Mouse (Mus musculus): ENCODE results near the gene a. TPM values are rescaled to one million over a fixed set of nuclear protein-coding genes. Genes with fewer than 3 reads are reported as not detected.
"Not testable (repeated sequence)": the region's sequence is repeated elsewhere in the genome, so short reads cannot be mapped to it uniquely, and the experiment has no call there.

Gene a
- total RNA-seq, 2 experiments from 2014 or later: 0.78 TPM; not detected in 1

DNA sequence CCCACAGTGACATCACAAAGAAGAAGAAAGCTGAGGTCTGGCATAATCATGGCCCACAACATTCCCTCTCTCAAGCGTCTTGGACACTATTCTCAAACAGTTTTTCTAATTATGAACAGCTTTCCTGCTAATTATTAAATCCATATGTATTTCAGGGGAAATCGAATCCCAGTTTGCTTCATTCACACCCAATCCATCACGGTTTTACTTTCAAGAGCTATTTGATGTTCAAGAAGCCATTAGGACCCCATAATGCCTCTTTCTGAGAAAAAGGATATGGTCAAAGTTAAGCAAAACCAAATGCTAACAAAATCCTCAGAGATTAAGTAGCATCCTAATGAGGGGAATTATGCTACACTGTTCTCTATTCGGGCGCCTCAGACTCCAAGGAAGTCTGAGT lies 181.8 kb downstream of the a start:
- DNase-seq (ENCODE audit: low spot score in 2 of 2): no peak

- DNase-seq (ENCODE audit: low spot score in 2 of 2): no peak
These were observed 195.4 kb downstream of the a start for GRCm38 (mm10) chr2:154986609-154987008.

GRCm38 (mm10) chr2:154991411-154991810 lies 200.2 kb downstream of the a start:
- no peak for DNase-seq (ENCODE audit: low spot score in 2 of 2)

GRCm38 (mm10) chr2:154992083-154992482 lies 200.9 kb downstream of the a start:
- no peak for DNase-seq (ENCODE audit: low spot score in 2 of 2)

- DNase-seq (ENCODE audit: low spot score in 2 of 2): no peak
These were observed 214.3 kb downstream of the a start for GRCm38 (mm10) chr2:155005491-155005890.

DNA sequence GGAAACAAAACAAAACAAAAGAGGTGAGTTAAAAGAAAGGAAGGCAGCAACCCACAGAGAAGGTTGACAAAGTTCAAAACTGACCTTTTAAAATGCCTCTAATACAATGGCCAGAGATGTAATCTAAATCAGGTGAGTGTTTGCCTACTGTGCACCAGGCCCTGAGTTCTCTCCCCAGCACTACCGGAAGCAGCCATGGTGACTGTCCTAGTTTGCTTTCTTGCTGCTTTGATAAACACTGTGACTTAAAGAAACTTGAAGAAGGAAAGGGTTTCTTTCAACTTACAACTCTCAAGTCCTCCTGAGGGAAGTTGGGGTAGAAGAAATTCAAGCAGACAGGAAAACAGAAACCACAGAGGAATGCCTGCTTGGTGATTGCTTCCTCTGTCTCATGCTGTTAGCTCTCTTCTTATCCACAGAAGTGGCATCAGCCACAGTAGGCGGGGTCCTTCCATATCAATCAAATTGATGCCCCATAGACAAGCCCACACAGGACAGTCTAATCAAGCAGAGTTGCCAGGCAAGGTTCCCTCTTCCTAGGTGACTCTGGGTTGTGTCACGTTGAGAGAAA lies 220.0 kb downstream of the a start:
- no peak for DNase-seq (ENCODE audit: low spot score in 2 of 2)

GRCm38 (mm10) chr2:155012991-155013390 lies 221.8 kb downstream of the a start:
- peak in 1 of 2 experiments; percentile 40 for DNase-seq (ENCODE audit: low spot score in 2 of 2)

DNA sequence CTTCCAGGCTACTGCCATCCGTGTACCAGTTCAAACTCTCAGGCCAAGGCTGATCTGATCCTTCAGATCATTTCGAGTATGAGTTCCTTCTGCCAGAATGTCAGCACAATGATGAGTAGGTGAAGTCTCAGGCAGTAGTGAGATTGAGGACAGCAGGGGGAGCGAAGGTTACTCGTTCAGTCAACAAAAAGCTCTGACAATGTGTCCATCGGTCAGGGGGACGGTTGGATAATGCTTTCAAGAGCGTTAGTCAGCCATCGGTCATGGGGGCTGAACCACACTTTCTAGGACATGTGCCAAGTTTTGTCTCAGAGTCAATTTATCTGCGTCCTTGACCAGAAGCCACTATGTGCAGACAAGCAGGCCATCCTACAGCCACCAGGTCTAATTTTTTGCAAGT lies 225.5 kb downstream of the a start:
- not testable (repeated sequence) for DNase-seq (ENCODE audit: low spot score in 2 of 2)

GRCm38 (mm10) chr2:155018251-155018755 lies 227.1 kb downstream of the a start, which contains the start of gene Gm14226:
Gm14226 (plus strand) TSS chr2:155018266.
- DNase-seq (ENCODE audit: low spot score in 2 of 2): not testable (repeated sequence)

GRCm38 (mm10) chr2:155018762-155019641 lies 227.8 kb downstream of the a start:
- peak; percentile 51 to 67 for DNase-seq (ENCODE audit: low spot score in 2 of 2)

- DNase-seq (ENCODE audit: low spot score in 2 of 2): peak; percentile 85 to 88
These were observed 228.5 kb downstream of the a start for GRCm38 (mm10) chr2:155019673-155020072.

- DNase-seq (ENCODE audit: low spot score in 2 of 2): not testable (repeated sequence)
These were observed 229.1 kb downstream of the a start for GRCm38 (mm10) chr2:155020247-155020826.

DNA sequence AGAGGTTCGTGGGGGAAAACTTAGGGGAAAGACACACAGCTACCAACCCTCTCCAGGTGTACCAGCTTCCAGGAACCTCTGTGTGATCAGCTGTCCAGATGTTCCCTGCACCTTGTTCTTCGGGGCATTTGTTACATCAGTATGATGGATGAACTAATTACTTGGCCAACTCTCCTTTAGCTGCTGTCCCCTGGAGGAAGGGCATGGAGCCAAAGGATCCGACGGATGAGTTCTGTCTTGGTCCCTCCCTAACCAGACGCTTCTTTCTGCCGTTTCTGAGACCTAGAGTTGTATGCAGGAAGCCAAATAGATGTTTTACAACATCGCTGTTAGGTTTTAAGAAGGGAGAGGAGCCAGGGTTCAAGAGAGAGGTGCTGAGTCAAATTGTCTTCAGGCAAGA lies 239.6 kb downstream of the a start:
- no peak for DNase-seq (ENCODE audit: low spot score in 2 of 2)

GRCm38 (mm10) chr2:155032938-155033710 lies 241.9 kb downstream of the a start:
- DNase-seq (ENCODE audit: low spot score in 2 of 2): no peak

- DNase-seq (ENCODE audit: low spot score in 2 of 2): no peak
These were observed 248.8 kb downstream of the a start for GRCm38 (mm10) chr2:155039956-155040355.

- no peak for DNase-seq (ENCODE audit: low spot score in 2 of 2)
These were observed 253.3 kb downstream of the a start for GRCm38 (mm10) chr2:155044542-155044941.

- DNase-seq (ENCODE audit: low spot score in 2 of 2): no peak
These were observed 253.9 kb downstream of the a start for GRCm38 (mm10) chr2:155045075-155045474.

GRCm38 (mm10) chr2:155046803-155047202 lies 255.6 kb downstream of the a start:
- no peak for DNase-seq (ENCODE audit: low spot score in 2 of 2)

DNA sequence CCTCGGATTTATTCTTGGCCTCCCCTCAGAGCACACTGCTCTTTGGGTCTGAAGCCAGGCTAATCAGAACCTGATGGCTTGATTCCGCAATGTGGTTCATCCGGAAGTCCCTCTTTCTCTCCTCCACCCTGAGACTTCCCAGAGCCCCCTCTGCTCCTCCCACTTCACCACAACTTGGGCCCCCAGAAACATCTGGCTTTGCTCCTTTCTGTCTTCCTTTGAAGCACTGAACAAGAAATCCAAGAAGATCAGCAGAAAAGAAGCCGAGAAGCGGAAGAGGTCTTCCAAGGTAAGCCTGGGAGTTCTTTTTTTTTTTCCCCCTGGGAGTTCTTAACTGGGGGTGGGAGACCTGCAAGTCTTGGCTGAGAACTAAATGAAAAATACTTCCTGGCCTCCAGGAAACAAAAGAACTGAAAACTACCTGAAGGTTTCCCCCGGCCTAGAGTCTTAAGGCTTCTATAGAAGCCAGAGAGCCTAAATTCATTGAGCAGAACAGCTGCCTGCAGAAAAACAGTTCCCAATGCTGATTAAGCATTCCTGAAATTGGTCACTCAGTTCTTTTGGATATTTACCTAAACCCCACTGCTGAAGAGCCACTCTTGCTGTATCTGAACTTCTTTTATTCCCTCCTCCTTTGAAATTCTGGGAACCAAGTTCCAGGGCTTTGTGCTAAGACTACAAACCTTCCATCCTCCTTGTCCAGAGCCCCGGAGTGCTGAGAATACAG lies 256.4 kb downstream of the a start:
- DNase-seq (ENCODE audit: low spot score in 2 of 2): no peak

DNA sequence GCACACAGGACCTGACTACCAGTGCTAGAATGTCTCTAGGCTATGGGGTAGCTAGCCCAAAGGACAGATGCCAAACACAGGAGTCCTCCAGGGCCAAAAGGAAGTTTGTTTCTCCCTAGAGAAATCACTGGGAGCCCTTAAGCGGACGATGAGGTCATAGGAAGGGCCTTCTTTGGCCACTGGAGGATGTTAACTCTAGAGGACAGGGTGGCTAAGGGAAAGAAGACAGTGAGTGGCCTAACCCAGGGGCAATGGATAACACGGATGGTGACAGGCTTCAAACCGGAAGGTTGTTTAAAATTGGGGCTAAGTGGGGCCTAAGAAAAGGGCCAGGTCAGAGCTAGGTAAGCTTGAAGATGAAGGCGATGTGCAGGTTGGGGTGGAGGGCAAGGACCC lies 258.9 kb downstream of the a start:
- DNase-seq (ENCODE audit: low spot score in 2 of 2): no peak
